Mouse (Mus musculus): ENCODE results near the gene Lrrc45. TPM values are rescaled to one million over a fixed set of nuclear protein-coding genes. Genes with fewer than 3 reads are reported as not detected.
A peak's percentile ranks its signal among the peaks of the same experiment; 100 is the strongest.

Lrrc45 gene
- polyA plus RNA-seq, 1 experiment = 114 TPM

DNA sequence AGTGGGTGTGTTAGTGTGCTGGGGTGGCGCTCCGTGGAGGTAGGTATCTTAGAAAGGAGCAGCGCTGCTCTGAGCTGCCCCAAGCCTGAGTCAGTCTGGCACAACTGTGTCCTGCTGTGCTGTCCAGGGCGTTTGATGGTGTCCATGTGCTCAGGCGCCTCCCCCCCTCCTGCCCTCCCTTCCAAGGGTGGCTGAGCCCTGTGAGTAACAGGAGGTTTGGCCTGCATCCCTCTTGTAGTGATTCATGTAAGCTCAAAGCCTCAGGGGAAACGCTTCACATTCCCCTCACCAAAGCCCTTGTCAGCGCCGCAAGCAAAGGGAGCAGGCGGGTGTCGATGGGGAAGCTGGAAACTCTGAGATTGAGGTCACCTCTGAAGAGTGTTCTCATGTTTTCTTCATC lies 16.0 kb upstream of the Lrrc45 start:
- H3K27ac ChIP-seq (ENCODE audit: insufficient read depth, low read length) = no peak overlapping the region
- no peaks in the 10 kb centered on the region for H3K4me1 ChIP-seq (ENCODE audit: control insufficient read depth, insufficient read depth, low read length)
- H3K4me3 ChIP-seq (ENCODE audit: insufficient read depth, low read length) = no peak overlapping the region
- no peak for TF ChIP-seq CTCF (IDR thresholded peaks at IDR 0.05; ENCODE audit: extremely low read depth, insufficient read depth, low read length)
- TF ChIP-seq POLR2A (IDR thresholded peaks at IDR 0.05; ENCODE audit: extremely low read depth, insufficient read depth, low read length) = no peak

DNA sequence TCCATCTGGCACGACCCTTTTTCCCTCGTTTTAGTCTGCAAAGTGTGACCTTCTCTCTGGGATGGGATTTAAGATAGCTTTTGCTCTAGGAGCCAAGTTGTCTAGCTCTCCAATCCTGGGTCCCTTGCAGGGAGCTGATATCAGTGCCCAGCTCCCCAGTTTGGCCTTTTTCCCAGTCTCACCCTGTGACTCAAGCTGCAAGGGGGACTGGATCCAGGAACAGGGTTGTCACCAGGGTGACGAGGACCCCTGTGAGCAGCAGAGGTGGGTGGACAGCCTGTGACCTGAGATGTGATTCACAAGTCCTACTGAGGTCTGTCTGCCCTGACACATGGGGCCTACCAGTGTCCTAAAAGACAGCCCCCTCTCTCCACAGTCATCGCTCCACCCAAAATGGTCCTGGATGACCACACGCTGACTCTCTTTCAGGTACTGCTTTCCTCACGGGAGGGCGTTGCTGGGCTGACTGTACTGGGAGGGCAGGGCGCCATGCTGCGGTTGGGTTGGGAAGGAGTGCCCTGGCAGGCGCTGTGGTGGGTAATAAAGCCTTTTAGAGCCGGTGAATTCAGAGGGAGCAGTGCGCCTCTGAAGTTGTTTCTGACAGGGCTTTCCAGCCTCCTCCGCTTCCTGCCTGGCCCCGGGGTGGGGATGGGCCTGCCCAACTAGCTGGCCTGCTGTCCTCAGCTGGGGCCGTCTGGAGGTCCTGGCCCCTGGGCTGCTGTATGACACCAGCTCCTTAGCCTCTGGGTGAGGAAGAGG lies 9.8 kb upstream of the Lrrc45 start:
- TF ChIP-seq POLR2A (IDR thresholded peaks at IDR 0.05; ENCODE audit: extremely low read depth, insufficient read depth, low read length) (no peak), CTCF (IDR thresholded peaks at IDR 0.05; ENCODE audit: extremely low read depth, insufficient read depth, low read length) (no peak)
- H3K4me3 ChIP-seq (ENCODE audit: insufficient read depth, low read length) = no peak overlapping the region
- no peaks in the 10 kb centered on the region for H3K4me1 ChIP-seq (ENCODE audit: control insufficient read depth, insufficient read depth, low read length)
- H3K27ac ChIP-seq (ENCODE audit: insufficient read depth, low read length) = peak overlapping the region; percentile 35; the same call in 1 of the 2 replicates

DNA sequence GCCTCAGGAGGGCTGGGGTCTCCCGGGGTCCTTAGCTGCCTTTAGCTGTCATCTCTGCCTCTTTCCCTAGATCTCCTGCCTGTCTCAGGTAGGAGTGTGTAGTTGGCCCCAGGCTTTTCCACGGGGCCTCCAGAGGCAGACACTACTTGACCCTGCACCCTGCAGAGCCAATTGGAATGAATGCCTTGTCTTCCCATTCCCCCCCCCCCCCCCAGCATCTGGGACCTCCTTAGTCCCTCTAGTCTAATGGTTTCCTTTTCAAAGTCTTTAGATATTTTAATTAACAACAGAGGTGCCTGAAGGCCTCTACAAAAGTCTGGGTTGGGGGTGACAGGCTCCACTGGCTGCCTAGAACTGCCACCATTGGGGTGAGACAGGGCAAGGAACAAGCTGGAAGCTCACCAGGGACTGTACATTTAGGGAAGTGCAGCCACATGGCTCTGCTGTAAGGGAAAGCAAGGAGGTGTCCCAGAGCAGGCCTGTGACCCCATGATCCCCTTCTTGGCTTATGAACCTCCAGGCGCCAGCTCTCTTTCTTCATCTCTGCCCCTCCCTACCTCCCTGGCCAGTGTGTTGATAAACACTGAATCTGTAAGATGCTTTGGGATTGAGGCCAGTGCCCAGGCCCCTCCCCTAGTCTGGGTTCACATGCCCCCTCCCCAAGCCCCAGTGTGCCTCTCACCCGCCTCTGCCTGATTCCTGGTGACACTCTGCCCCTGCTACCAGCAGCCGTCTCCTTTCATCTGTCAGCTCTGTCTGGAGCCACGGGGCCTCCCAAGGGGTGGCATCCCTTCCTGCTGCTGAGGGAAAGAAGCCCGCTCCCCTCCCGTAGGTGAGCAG lies 9.0 kb upstream of the Lrrc45 start:
- H3K4me3 ChIP-seq (ENCODE audit: insufficient read depth, low read length) = no peak overlapping the region
- peak overlapping the region; percentile 35; the same call in 1 of the 2 replicates for H3K27ac ChIP-seq (ENCODE audit: insufficient read depth, low read length)
- TF ChIP-seq CTCF (IDR thresholded peaks at IDR 0.05; ENCODE audit: extremely low read depth, insufficient read depth, low read length) = no peak
- no peak for TF ChIP-seq POLR2A (IDR thresholded peaks at IDR 0.05; ENCODE audit: extremely low read depth, insufficient read depth, low read length)
- no peaks in the 10 kb centered on the region for H3K4me1 ChIP-seq (ENCODE audit: control insufficient read depth, insufficient read depth, low read length)

DNA sequence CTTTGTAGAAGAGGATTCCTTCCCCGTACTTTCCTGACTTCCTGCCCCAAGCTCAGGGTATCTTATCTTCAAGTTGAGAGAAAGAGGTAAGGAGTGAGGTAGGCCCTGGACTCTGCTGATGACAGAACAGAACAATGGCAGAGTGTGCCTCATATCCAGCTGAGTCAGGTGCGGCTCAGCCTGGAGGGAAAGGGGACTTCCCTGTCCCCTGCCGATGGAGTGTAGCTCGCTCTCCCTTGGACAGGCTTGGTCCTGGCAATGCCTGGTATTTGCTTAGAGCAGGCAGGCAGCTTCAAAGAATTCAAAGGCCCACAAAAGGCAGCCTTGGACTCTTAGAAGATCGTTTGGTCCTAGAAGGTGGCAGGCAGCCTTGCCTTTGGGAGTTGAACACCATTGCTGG lies 7.6 kb upstream of the Lrrc45 start:
- Histone ChIP-seq H3K4me3 (ENCODE audit: insufficient read depth, low read length) (no peak overlapping the region), H3K27ac (ENCODE audit: insufficient read depth, low read length) (0 out of 2 replicates have a peak overlapping the region, but pooled peaks have one; percentile 48), H3K4me1 (ENCODE audit: control insufficient read depth, insufficient read depth, low read length) (no peaks in the 10 kb centered on the region)
- no peak for TF ChIP-seq CTCF (IDR thresholded peaks at IDR 0.05; ENCODE audit: extremely low read depth, insufficient read depth, low read length)
- no peak for TF ChIP-seq POLR2A (IDR thresholded peaks at IDR 0.05; ENCODE audit: extremely low read depth, insufficient read depth, low read length)

DNA sequence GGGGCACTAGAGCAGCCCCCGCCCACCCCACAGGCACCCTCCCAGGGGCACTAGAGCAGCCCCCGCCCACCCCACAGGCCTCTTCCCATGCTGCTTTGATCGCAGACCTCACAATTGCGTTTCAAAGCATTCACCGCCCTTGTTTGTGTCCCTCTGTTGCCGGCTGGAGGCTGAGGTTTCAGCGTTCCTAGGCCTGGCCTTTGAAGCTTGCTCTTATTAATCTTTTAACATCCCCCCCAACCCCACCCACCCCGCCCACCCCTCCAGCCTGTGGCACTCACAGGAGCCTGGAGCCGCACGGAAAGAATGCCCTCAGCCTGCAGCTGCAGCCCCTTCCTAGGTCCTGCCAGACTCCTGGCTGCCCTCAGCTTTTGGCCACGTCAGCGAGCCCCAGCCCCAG lies 6.5 kb upstream of the Lrrc45 start:
- Histone ChIP-seq H3K4me3 (ENCODE audit: insufficient read depth, low read length) (no peak overlapping the region), H3K27ac (ENCODE audit: insufficient read depth, low read length) (no peak overlapping the region), H3K4me1 (ENCODE audit: control insufficient read depth, insufficient read depth, low read length) (no peaks in the 10 kb centered on the region)
- TF ChIP-seq POLR2A (IDR thresholded peaks at IDR 0.05; ENCODE audit: extremely low read depth, insufficient read depth, low read length) (no peak), CTCF (IDR thresholded peaks at IDR 0.05; ENCODE audit: extremely low read depth, insufficient read depth, low read length) (no peak)

DNA sequence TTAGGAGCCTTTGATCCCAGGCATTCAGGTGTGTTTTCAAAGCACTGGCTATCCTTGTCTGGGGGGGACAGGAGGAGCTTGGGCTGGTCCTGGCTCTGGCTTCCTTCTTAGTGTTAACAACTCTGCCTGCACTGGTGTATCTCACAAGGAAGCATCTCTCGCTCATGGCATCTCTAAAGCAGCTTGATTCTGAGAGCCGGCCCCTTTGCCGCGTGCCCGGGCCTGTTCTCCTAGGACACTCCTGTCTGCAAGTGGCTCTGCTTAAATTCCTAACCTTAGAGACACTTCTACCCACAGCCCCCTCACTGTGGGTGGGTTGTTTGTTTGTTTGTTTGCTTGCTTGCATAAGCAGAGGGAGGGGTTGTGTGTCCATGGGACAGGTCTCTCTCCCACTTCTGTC lies 5.8 kb upstream of the Lrrc45 start:
- Histone ChIP-seq H3K4me3 (ENCODE audit: insufficient read depth, low read length) (no peak overlapping the region), H3K27ac (ENCODE audit: insufficient read depth, low read length) (peak overlapping the region; percentile 40; the same call in 1 of the 2 replicates), H3K4me1 (ENCODE audit: control insufficient read depth, insufficient read depth, low read length) (no peaks in the 10 kb centered on the region)
- TF ChIP-seq POLR2A (IDR thresholded peaks at IDR 0.05; ENCODE audit: extremely low read depth, insufficient read depth, low read length) (no peak), CTCF (IDR thresholded peaks at IDR 0.05; ENCODE audit: extremely low read depth, insufficient read depth, low read length) (no peak)

DNA sequence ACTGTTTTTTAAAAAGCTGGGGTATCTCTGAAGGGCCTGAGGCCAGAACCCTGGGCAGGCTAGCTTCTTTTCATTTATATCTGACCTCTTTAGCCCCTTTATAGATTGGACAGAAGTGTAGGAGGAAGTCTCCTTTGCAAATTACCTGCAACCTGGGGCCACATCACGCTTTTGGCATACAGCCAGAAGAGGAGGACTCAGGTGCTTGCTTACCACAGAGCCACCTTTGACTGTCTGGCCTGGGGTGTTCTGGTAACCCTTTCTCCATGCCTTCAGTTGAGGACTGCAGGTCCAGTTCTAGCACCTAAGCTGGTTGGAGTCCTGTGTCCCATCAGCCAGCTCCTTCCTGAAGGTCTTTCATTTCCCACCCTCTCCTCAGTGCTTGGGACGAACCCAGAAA lies 4.2 kb upstream of the Lrrc45 start:
- no peak overlapping the region for H3K27ac ChIP-seq (ENCODE audit: insufficient read depth, low read length)
- TF ChIP-seq CTCF (IDR thresholded peaks at IDR 0.05; ENCODE audit: extremely low read depth, insufficient read depth, low read length) (no peak), POLR2A (IDR thresholded peaks at IDR 0.05; ENCODE audit: extremely low read depth, insufficient read depth, low read length) (no peak)
- H3K4me3 ChIP-seq (ENCODE audit: insufficient read depth, low read length) = no peak overlapping the region
- H3K4me1 ChIP-seq (ENCODE audit: control insufficient read depth, insufficient read depth, low read length) = peaks cover under 1% of the 10 kb centered on the region

DNA sequence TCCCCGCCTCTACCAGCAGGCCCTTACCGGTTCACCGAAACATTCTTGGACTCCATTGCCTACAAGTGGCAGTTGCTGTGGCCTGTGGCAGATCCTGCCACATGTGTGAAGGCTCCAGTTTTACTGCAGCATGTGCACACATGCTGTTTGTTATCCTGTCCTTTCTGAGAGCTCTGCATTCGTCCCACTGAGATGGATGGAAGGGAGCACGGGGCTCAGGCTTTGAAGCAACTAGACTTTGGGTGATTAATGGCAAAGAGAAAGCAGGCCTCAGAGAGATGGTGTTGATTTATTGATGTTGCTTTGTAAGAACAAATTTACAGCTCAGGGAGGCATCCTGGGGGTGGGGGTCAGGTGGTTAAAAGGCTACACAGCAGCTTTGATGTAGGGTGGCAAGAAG lies 3.1 kb upstream of the Lrrc45 start:
- Histone ChIP-seq H3K4me3 (ENCODE audit: insufficient read depth, low read length) (no peak overlapping the region), H3K27ac (ENCODE audit: insufficient read depth, low read length) (no peak overlapping the region), H3K4me1 (ENCODE audit: control insufficient read depth, insufficient read depth, low read length) (peaks cover 3% of the 10 kb centered on the region)
- no peak for TF ChIP-seq CTCF (IDR thresholded peaks at IDR 0.05; ENCODE audit: extremely low read depth, insufficient read depth, low read length)
- no peak for TF ChIP-seq POLR2A (IDR thresholded peaks at IDR 0.05; ENCODE audit: extremely low read depth, insufficient read depth, low read length)

DNA sequence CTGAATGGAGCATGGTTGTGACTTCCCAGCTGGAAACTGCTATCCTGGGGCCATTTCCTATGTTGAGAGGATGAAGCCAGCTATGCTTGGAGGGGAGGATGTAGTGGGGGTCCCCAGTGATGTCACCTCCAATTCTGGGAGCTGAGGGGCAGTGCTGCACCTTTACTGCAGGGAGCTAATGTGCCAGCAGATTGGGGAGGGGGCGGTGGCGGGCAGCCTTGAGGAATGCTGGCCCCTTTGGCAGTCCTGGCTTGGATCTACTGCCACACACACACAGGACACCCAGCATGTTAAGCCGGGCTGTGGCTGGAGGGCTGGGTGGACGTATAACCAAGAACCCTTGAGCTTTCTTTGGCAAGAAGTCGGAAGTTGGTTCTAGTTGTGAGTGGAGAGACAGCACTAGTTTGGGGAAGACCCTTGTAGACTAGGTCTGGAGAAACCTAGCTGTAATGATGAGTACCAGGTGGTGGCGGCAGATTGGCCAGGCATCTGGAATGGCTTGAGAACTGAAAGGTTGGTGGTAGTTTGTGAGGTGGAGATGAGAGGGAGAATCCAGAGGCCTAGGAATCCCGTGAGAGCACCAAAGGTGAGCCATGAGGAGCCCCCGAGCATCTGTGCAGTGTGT lies 1.6 kb upstream of the Lrrc45 start:
- no peak for TF ChIP-seq CTCF (IDR thresholded peaks at IDR 0.05; ENCODE audit: extremely low read depth, insufficient read depth, low read length)
- no peak for TF ChIP-seq POLR2A (IDR thresholded peaks at IDR 0.05; ENCODE audit: extremely low read depth, insufficient read depth, low read length)
- H3K4me1 ChIP-seq (ENCODE audit: control insufficient read depth, insufficient read depth, low read length) = peaks cover 3% of the 10 kb centered on the region
- H3K4me3 ChIP-seq (ENCODE audit: insufficient read depth, low read length) = no peak overlapping the region
- H3K27ac ChIP-seq (ENCODE audit: insufficient read depth, low read length) = no peak overlapping the region
